Mouse (Mus musculus) left cerebral cortex, adult 9 months (tissue): Measurements from ENCODE around the gene Gm28539.

Experiments used
- DNase-seq, 2 experiments: peaks; one replicate each; pipeline ENCODE4 v3.0.0; 2022; ENCODE audit warnings: low spot score in 2 of 2

Gm28539 gene

GRCm38 (mm10) chr16:18836468-18837208, at the start of gene Gm28539, which contains the start of gene 2510002D24Rik:
Gm28539 (plus strand) TSS chr16:18836584.
2510002D24Rik (plus strand) TSS chr16:18836578.
- DNase-seq, result peak; percentile 83 to 96

- DNase-seq, result no peak
Observed at GRCm38 (mm10) chr16:18786652-18787051, 49.7 kb upstream of the Gm28539 start.

- DNase-seq, result no peak
Observed at GRCm38 (mm10) chr16:18788627-18789406, 47.6 kb upstream of the Gm28539 start.

GRCm38 (mm10) chr16:18795223-18795899, 41.0 kb upstream of the Gm28539 start:
- peak in 1 of 2 experiments; percentile 35 for DNase-seq

- no peak for DNase-seq
Observed at GRCm38 (mm10) chr16:18796645-18797044, 39.7 kb upstream of the Gm28539 start.

GRCm38 (mm10) chr16:18798151-18798550, 38.2 kb upstream of the Gm28539 start:
- DNase-seq, result no peak

- DNase-seq, result peak in 1 of 2 experiments; percentile 74
Observed at GRCm38 (mm10) chr16:18798841-18799240, 37.5 kb upstream of the Gm28539 start.

- DNase-seq, result no peak
Observed at GRCm38 (mm10) chr16:18805746-18806145, 30.6 kb upstream of the Gm28539 start.

- DNase-seq, result no peak
Observed at GRCm38 (mm10) chr16:18809001-18809400, 27.4 kb upstream of the Gm28539 start.

GRCm38 (mm10) chr16:18811032-18811431, 25.4 kb upstream of the Gm28539 start:
- DNase-seq, result no peak

- peak; percentile 91 to 93 for DNase-seq
Observed at GRCm38 (mm10) chr16:18811468-18812384, 24.7 kb upstream of the Gm28539 start, which contains the start of the genes Ufd1 and Cdc45. Ufd1 (plus strand) TSS chr16:18811779. Cdc45 (minus strand) TSS chr16:18811987.

GRCm38 (mm10) chr16:18812385-18812910, 23.9 kb upstream of the Gm28539 start:
- DNase-seq, result no peak

GRCm38 (mm10) chr16:18822356-18822755, 14.0 kb upstream of the Gm28539 start:
- no peak for DNase-seq

GRCm38 (mm10) chr16:18822925-18823324, 13.5 kb upstream of the Gm28539 start:
- peak in 1 of 2 experiments; percentile 41 for DNase-seq

- no peak for DNase-seq
Observed at GRCm38 (mm10) chr16:18828630-18829029, 7.8 kb upstream of the Gm28539 start.

- DNase-seq, result no peak
Observed at GRCm38 (mm10) chr16:18829102-18829501, 7.3 kb upstream of the Gm28539 start.

- no peak for DNase-seq
Observed at GRCm38 (mm10) chr16:18833486-18833885, 2.9 kb upstream of the Gm28539 start.

GRCm38 (mm10) chr16:18836073-18836467, 314 bp upstream of the Gm28539 start:
- no peak for DNase-seq

- no peak for DNase-seq
Observed at GRCm38 (mm10) chr16:18838346-18838745, 2.0 kb downstream of the Gm28539 start.

- DNase-seq, result no peak
Observed at GRCm38 (mm10) chr16:18846301-18846820, 10.0 kb downstream of the Gm28539 start.
